10 mouse cellular contexts compared by ENCODE assay signal in genomic region chr3:68744162-68744561, GRCm38 (mm10). TPM values are rescaled to one million over a fixed set of nuclear protein-coding genes. Genes with fewer than 3 reads are reported as not detected.
DNase-seq lines count a peak whose midpoint lies in the region; ATAC-seq lines count a peak whose summit lies in the region.
"Had no signal": no experiment of that assay in that cellular context is flagged by ENCODE, and none has a peak within 500 bp of the region (broad histone marks: within the 10 kb centered on the region; RNA-seq: fewer than 3 reads in every experiment).

No protein-coding gene starts in this region.

- no peak for DNase-seq in frontal cortex, postnatal 25 days (ENCODE audit: low spot score in 2 of 2)
- peak; percentile 15 for DNase-seq in lung, postnatal 10 days
- DNase-seq in lung, adult 18-20 months: no peak
- peak; percentile 12 for DNase-seq in fibroblast of lung, adult 2 months (ENCODE audit: low read depth)
- DNase-seq in splenic B cell, adult 2 months (ENCODE audit: low read depth, low spot score): peak; percentile 64
- DNase-seq in layer of hippocampus, adult 8-10 months (ENCODE audit: low spot score in 2 of 2): no peak

- no peaks in the 10 kb centered on the region for H3K36me3 ChIP-seq in splenic B cell, adult 2 months (ENCODE audit: control insufficient read depth, insufficient read depth, low read length, poor library complexity, severe bottlenecking)
- H3K36me3 ChIP-seq: embryonic facial prominence, embryonic 13.5 days had no signal

- ATAC-seq in frontal cortex, adult (ENCODE audit: low TSS enrichment): peak; percentile 75
- no peak for ATAC-seq in erythroid progenitor cell, adult 5-6 weeks (replicated peaks; ENCODE audit: low FRiP score, poor library complexity, severe bottlenecking)

- H3K27me3 ChIP-seq in splenic B cell, adult 2 months (ENCODE audit: control insufficient read depth, insufficient read depth, low read length, poor library complexity, severe bottlenecking): no peaks in the 10 kb centered on the region
- H3K27me3 ChIP-seq: embryonic facial prominence, embryonic 13.5 days had no signal

RNA-seq across cellular contexts. Expression of gene Il12a, which starts 53.7 kb away (rescaled TPM):
- 1 to 10 TPM in 2 of 4 experiments, under 1 TPM in 2; 0.52 to 2.6 (median 0.98) TPM for total RNA-seq in layer of hippocampus, adult 8-10 months (2022)
- 4.6 and 19.8 TPM in 2 replicates for total RNA-seq in erythroid progenitor cell, adult 5-6 weeks (2015; ENCODE audit: low replicate concordance)
- total RNA-seq in erythroid progenitor cell, adult 5-6 weeks (2017; ENCODE audit: low replicate concordance): 3.1 and 10.4 TPM in 2 replicates
- total RNA-seq: ES-E14 had no signal

Comparison
In these comparisons a context has a peak if more than half of its experiments do, and no peak if none do; other contexts are left out.
1. DNase-seq: peak in lung, postnatal 10 days (single experiment), fibroblast of lung, adult 2 months (single experiment) and splenic B cell, adult 2 months (single experiment); none in frontal cortex, postnatal 25 days (0 of 2), lung, adult 18-20 months (0 of 2) and layer of hippocampus, adult 8-10 months (0 of 2).